Mouse (Mus musculus): ENCODE measurements around the gene Sntn. TPM values are rescaled to one million over a fixed set of nuclear protein-coding genes. Genes with fewer than 3 reads are reported as not detected.
A peak's percentile ranks its signal among the peaks of the same experiment; 100 is the strongest.

Sntn gene
- 0.20 and 0.78 TPM in 2 replicates for polyA plus RNA-seq (2012; rRNA removed)

DNA sequence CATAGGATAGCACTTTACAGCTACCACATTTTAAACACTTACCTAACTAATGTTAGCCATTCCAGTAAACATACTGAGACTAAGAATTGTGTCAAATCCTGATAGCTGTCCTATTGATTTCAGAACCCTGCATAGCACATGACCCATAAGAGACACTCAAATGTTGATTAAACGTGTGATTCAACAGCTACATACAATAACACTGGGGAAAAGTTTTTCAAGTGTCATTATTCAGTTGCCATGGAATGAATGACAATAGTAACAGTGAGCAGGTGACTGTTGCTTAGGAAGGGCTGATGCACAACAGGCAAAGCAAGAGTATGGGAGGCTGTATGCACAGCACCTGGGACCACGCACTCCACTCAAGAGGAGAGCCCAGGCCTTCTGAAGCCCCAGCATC, at the start of gene Sntn:
Gene Sntn, plus strand, starts transcription at position 301 of the 400 bp plus-strand sequence.
- TF ChIP-seq POLR2A (IDR thresholded peaks at IDR 0.05; ENCODE audit: borderline replicate concordance, insufficient read depth, low read length) (no peak), CTCF (IDR thresholded peaks at IDR 0.05; ENCODE audit: borderline replicate concordance, insufficient read depth, low read depth, low read length) (no peak)
- WGBS, result 88% methylated on average over 2 of the region's 2 CpGs

DNA sequence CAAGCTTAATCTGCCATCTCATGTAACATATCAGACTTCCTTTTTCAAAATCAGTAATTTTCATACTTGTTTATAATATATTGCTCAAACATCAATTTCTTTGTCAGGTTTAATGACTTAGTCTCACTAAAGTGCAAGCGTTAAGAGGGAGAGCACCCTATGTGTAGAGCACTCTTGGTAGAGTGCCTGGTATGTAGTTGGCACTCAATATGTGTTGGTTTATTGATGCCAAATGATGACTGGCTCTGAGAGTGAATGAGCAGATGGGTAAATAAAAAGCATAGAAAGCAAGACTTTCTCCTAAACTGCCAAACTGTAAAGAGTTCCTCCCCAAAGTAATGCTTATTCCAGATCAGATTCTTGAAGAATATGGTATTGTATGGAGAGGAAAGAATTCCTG, 20.8 kb upstream of the Sntn start:
- 19% methylated on average over 1 of the region's 1 CpGs for WGBS
- H3K27me3 ChIP-seq (ENCODE audit: control insufficient read depth, insufficient read depth, low read length), result no peaks in the 10 kb centered on the region
- no peak overlapping the region for H3K27ac ChIP-seq (ENCODE audit: insufficient read depth, low read length)
- no peak overlapping the region for H3K4me3 ChIP-seq (replicated peaks; ENCODE audit: insufficient read depth, low read depth, low read length)
- H3K4me1 ChIP-seq (ENCODE audit: control insufficient read depth, insufficient read depth, low read length), result peaks cover 2% of the 10 kb centered on the region; the same call in 1 of the 2 replicates
- no peak for DNase-seq
- no peak for TF ChIP-seq CTCF (IDR thresholded peaks at IDR 0.05; ENCODE audit: borderline replicate concordance, insufficient read depth, low read depth, low read length)
- TF ChIP-seq POLR2A (IDR thresholded peaks at IDR 0.05; ENCODE audit: borderline replicate concordance, insufficient read depth, low read length), result no peak

More for the DNA sequence above, at the start of gene Sntn:
- Histone ChIP-seq H3K27me3 (ENCODE audit: control insufficient read depth, insufficient read depth, low read length) (no peaks in the 10 kb centered on the region), H3K27ac (ENCODE audit: insufficient read depth, low read length) (no peak within 1 kb of the TSS), H3K4me3 (replicated peaks; ENCODE audit: insufficient read depth, low read depth, low read length) (no peak within 1 kb of the TSS), H3K4me1 (ENCODE audit: control insufficient read depth, insufficient read depth, low read length) (no peaks in the 10 kb centered on the region)
- DNase-seq, result no peak

DNA sequence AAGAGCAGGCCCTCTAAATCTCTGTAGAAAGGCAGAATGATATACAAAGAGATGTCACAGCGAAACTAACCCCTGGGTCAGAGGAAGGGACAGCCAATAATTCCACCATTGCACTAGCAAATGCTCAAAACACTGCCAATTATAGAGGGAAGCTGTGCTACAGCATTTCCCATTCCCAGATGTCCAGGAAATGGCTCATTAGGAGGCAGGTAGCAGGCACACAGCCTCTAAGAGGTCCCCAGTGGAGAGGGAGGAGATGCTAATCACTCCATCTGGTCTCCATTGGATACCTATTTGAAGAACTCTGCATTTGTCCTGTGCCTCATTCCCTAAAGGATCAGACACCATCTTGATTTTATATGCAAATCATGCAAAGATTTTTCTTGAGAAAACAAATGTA, 19.6 kb upstream of the Sntn start:
- 69% methylated on average over 1 of the region's 1 CpGs for WGBS
- Histone ChIP-seq H3K27ac (ENCODE audit: insufficient read depth, low read length) (no peak overlapping the region), H3K4me1 (ENCODE audit: control insufficient read depth, insufficient read depth, low read length) (peaks cover 2% of the 10 kb centered on the region; the same call in 1 of the 2 replicates), H3K27me3 (ENCODE audit: control insufficient read depth, insufficient read depth, low read length) (no peaks in the 10 kb centered on the region), H3K4me3 (replicated peaks; ENCODE audit: insufficient read depth, low read depth, low read length) (no peak overlapping the region)
- peak in 1 of 2 experiments; percentile 42 for DNase-seq
- no peak for TF ChIP-seq POLR2A (IDR thresholded peaks at IDR 0.05; ENCODE audit: borderline replicate concordance, insufficient read depth, low read length)
- TF ChIP-seq CTCF (IDR thresholded peaks at IDR 0.05; ENCODE audit: borderline replicate concordance, insufficient read depth, low read depth, low read length), result no peak

- Histone ChIP-seq H3K27ac (ENCODE audit: insufficient read depth, low read length) (no peak overlapping the region), H3K4me1 (ENCODE audit: control insufficient read depth, insufficient read depth, low read length) (peaks cover 2% of the 10 kb centered on the region; the same call in 1 of the 2 replicates), H3K27me3 (ENCODE audit: control insufficient read depth, insufficient read depth, low read length) (no peaks in the 10 kb centered on the region), H3K4me3 (replicated peaks; ENCODE audit: insufficient read depth, low read depth, low read length) (no peak overlapping the region)
- DNase-seq, result no peak
- 35% methylated on average over 2 of the region's 2 CpGs for WGBS
- TF ChIP-seq POLR2A (IDR thresholded peaks at IDR 0.05; ENCODE audit: borderline replicate concordance, insufficient read depth, low read length) (no peak), CTCF (IDR thresholded peaks at IDR 0.05; ENCODE audit: borderline replicate concordance, insufficient read depth, low read depth, low read length) (no peak)
Observed at GRCm38 (mm10) chr14:13651541-13652298, 19.0 kb upstream of the Sntn start.

- WGBS, result 54% methylated on average over 1 of the region's 1 CpGs
- no peak for DNase-seq
Observed at GRCm38 (mm10) chr14:13686716-13687115, 16.0 kb downstream of the Sntn start.

DNA sequence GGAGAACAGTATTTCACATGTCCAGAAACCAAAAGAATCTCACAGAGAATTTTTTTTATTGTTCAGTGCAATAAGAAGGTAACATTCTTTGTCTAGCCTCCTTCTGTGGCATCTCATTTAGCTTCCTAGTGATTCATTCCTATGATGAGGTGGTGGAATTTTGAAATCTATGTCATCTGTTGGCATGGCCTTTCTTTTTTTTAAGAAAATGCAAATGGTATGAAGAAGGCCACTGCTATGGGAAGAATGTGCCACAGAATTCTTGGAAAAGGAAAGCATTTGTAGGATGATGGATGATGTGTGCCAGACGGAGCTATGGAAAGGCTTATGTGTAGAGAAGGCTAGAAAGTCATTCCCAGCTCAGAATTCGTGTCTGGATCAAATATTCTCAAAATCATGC, 19.8 kb downstream of the Sntn start:
- no peak overlapping the region for H3K4me3 ChIP-seq (replicated peaks; ENCODE audit: insufficient read depth, low read depth, low read length)
- no peak for DNase-seq
- H3K27ac ChIP-seq (ENCODE audit: insufficient read depth, low read length), result no peak overlapping the region

More at GRCm38 (mm10) chr14:13686716-13687115, 16.0 kb downstream of the Sntn start:
- no peak overlapping the region for H3K4me3 ChIP-seq (replicated peaks; ENCODE audit: insufficient read depth, low read depth, low read length)
- no peaks in the 10 kb centered on the region for H3K4me1 ChIP-seq (ENCODE audit: control insufficient read depth, insufficient read depth, low read length)
- no peaks in the 10 kb centered on the region for H3K27me3 ChIP-seq (ENCODE audit: control insufficient read depth, insufficient read depth, low read length)
- H3K27ac ChIP-seq (ENCODE audit: insufficient read depth, low read length), result no peak overlapping the region
- TF ChIP-seq POLR2A (IDR thresholded peaks at IDR 0.05; ENCODE audit: borderline replicate concordance, insufficient read depth, low read length), result no peak
- TF ChIP-seq CTCF (IDR thresholded peaks at IDR 0.05; ENCODE audit: borderline replicate concordance, insufficient read depth, low read depth, low read length), result no peak

GRCm38 (mm10) chr14:13732263-13732662, 61.6 kb downstream of the Sntn start:
- Histone ChIP-seq H3K27me3 (ENCODE audit: control insufficient read depth, insufficient read depth, low read length) (no peaks in the 10 kb centered on the region), H3K4me1 (ENCODE audit: control insufficient read depth, insufficient read depth, low read length) (no peaks in the 10 kb centered on the region), H3K4me3 (replicated peaks; ENCODE audit: insufficient read depth, low read depth, low read length) (no peak overlapping the region), H3K27ac (ENCODE audit: insufficient read depth, low read length) (no peak overlapping the region)
- WGBS, result 18% methylated on average over 4 of the region's 4 CpGs
- no peak for DNase-seq
- no peak for TF ChIP-seq POLR2A (IDR thresholded peaks at IDR 0.05; ENCODE audit: borderline replicate concordance, insufficient read depth, low read length)
- no peak for TF ChIP-seq CTCF (IDR thresholded peaks at IDR 0.05; ENCODE audit: borderline replicate concordance, insufficient read depth, low read depth, low read length)

More for the DNA sequence above, 19.8 kb downstream of the Sntn start:
- H3K27me3 ChIP-seq (ENCODE audit: control insufficient read depth, insufficient read depth, low read length), result no peaks in the 10 kb centered on the region
- TF ChIP-seq POLR2A (IDR thresholded peaks at IDR 0.05; ENCODE audit: borderline replicate concordance, insufficient read depth, low read length), result no peak
- no peak for TF ChIP-seq CTCF (IDR thresholded peaks at IDR 0.05; ENCODE audit: borderline replicate concordance, insufficient read depth, low read depth, low read length)
- 55% methylated on average over 2 of the region's 2 CpGs for WGBS
- no peaks in the 10 kb centered on the region for H3K4me1 ChIP-seq (ENCODE audit: control insufficient read depth, insufficient read depth, low read length)

Other genes starting within 250 kb of the Sntn start
- not detected in 2 replicates for gene Gm281, start 243.6 kb downstream of the Sntn start, polyA plus RNA-seq (2012; rRNA removed)